Mouse (Mus musculus) bone marrow macrophage, adult 2 months (primary cell): ENCODE measurements around the gene Deaf1.

ENCODE experiments used
- CTCF ChIP-seq: IDR thresholded peaks from 2 replicates; pipeline ENCODE4 v1.5.1; 2012; ENCODE audit warnings: low read depth, mild to moderate bottlenecking, low read length, moderate library complexity
- POLR2A ChIP-seq: IDR thresholded peaks from 2 replicates; pipeline ENCODE4 v1.6.1; 2012; ENCODE audit warnings: mild to moderate bottlenecking, low read depth, low read length, borderline replicate concordance

DNA sequence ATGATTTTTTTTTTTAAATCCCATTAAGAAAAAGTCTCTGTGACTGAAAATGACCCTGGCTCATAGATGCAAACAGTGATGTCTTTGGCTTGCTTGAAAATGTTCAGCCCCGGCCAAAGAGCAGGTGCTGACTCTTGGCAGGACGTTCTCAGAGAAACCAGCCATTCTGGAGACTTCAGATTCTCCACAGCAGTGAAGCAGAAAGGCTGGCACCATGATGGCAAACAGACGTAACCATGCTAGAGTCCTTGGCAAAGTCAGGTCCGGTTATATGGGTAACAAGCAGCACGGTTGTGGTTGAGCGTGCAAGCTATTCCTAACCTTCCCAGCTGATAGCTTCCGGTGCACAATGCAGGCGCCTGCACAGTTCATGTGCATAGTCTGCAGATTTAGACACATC is 28.3 kb downstream of the Deaf1 start:
- TF ChIP-seq POLR2A (no peak), CTCF (no peak)
